Mouse (Mus musculus) olfactory bulb, adult 2 months (tissue): ENCODE measurements around the gene Scaper.

Experiments
- CTCF ChIP-seq: fragments of 200-500 bp; IDR thresholded peaks from 2 replicates; pipeline ENCODE4 v1.5.1; 2012; ENCODE audit warnings: low read depth, mild to moderate bottlenecking, low read length, moderate library complexity; ENCODE audit not compliant: insufficient read depth
- POLR2A ChIP-seq: fragments of 200-500 bp; IDR thresholded peaks from 2 replicates; pipeline ENCODE4 v1.6.1; 2012; ENCODE audit warnings: mild to moderate bottlenecking, low read depth, low read length, moderate library complexity; ENCODE audit not compliant: insufficient read depth

- TF ChIP-seq CTCF (no peak), POLR2A (no peak)
Observed at GRCm38 (mm10) chr9:55916751-55917150, 21.2 kb downstream of the Scaper start.
